Mouse (Mus musculus): Measurements from ENCODE around the gene Vmn1r71. TPM values are rescaled to one million over a fixed set of nuclear protein-coding genes. Genes with fewer than 3 reads are reported as not detected.
"Not testable (repeated sequence)": the region's sequence is repeated elsewhere in the genome, so short reads cannot be mapped to it uniquely, and the experiment has no call there.

Gene Vmn1r71
- not detected in 2 replicates for polyA plus RNA-seq (2015; fragmentation: Nextera tagmentation; extraction: Ambion mirVana)

- Histone ChIP-seq H3K36me3 (no peaks in the 10 kb centered on the region), H3K4me1 (replicated peaks) (no peaks in the 10 kb centered on the region), H3K9ac (no peak within 1 kb of the TSS), H3K27ac (replicated peaks) (no peak within 1 kb of the TSS), H3K4me3 (no peak within 1 kb of the TSS), H3K27me3 (no peaks in the 10 kb centered on the region), H3K9me3 (peaks cover 23% of the 10 kb centered on the region), H3K4me2 (no peak within 1 kb of the TSS)
- no peak for ATAC-seq (ENCODE audit: low read depth)
Observed at GRCm38 (mm10) chr7:10754264-10754663, at the start of gene Vmn1r71. Vmn1r71 (minus strand) TSS chr7:10754364.

GRCm38 (mm10) chr7:10757551-10757950, 3.4 kb upstream of the Vmn1r71 start:
- not testable (repeated sequence) for H3K9ac ChIP-seq; H3K36me3 ChIP-seq; H3K4me2 ChIP-seq; H3K4me3 ChIP-seq; H3K27ac ChIP-seq (replicated peaks); H3K27me3 ChIP-seq; H3K4me1 ChIP-seq (replicated peaks); ATAC-seq (ENCODE audit: low read depth)
- peaks cover 23% of the 10 kb centered on the region for H3K9me3 ChIP-seq

Other genes starting within 250 kb of the Vmn1r71 start
- not detected in 2 replicates for gene Vmn1r68, start 195.9 kb downstream of the Vmn1r71 start, polyA plus RNA-seq (2015; fragmentation: Nextera tagmentation; extraction: Ambion mirVana)
- not detected in 2 replicates for gene Vmn1r69, start 140.7 kb downstream of the Vmn1r71 start, polyA plus RNA-seq (2015; fragmentation: Nextera tagmentation; extraction: Ambion mirVana)
- gene Vmn1r70, start 122.8 kb downstream of the Vmn1r71 start, polyA plus RNA-seq (2015; fragmentation: Nextera tagmentation; extraction: Ambion mirVana) = not detected in 2 replicates
- not detected in 2 replicates for gene Nlrp4b, start 66.6 kb downstream of the Vmn1r71 start, polyA plus RNA-seq (2015; fragmentation: Nextera tagmentation; extraction: Ambion mirVana)
- not detected in 2 replicates for gene Zscan4b, start 150.7 kb upstream of the Vmn1r71 start, polyA plus RNA-seq (2015; fragmentation: Nextera tagmentation; extraction: Ambion mirVana)